Mouse (Mus musculus) myocyte (in vitro differentiated cells): ENCODE results near the gene Ndufa8.
A peak's percentile ranks its signal among the peaks of the same experiment; 100 is the strongest.

Experiments used
- CEBPB ChIP-seq: IDR thresholded peaks from 2 replicates; pipeline ENCODE4 v1.6.1; 2011; ENCODE audit warnings: mild to moderate bottlenecking, moderate library complexity; ENCODE audit not compliant: poor library complexity, insufficient read depth, severe bottlenecking
- E2F4 ChIP-seq: IDR thresholded peaks from one replicate; pipeline ENCODE4 v1.6.1; 2011; ENCODE audit warnings: mild to moderate bottlenecking, control low read depth, moderate library complexity; ENCODE audit not compliant: insufficient read depth
- MAX ChIP-seq: IDR thresholded peaks from one replicate; pipeline ENCODE4 v1.6.1; 2011; ENCODE audit warnings: low read depth, mild to moderate bottlenecking, control low read depth
- MYOD1 ChIP-seq, 3 experiments: IDR thresholded peaks; one replicate each; pipeline ENCODE4 v1.6.1; 2011; ENCODE audit warnings: control low read depth in 2 of 3, low read depth in 2 of 3, mild to moderate bottlenecking in 2 of 3, moderate library complexity in 1 of 3; ENCODE audit not compliant: insufficient read length in 2 of 3, control insufficient read depth in 1 of 3
- POLR2A ChIP-seq: IDR thresholded peaks from one replicate; pipeline ENCODE4 v1.6.1; 2011; ENCODE audit warnings: low read depth, mild to moderate bottlenecking, control low read depth, moderate library complexity; ENCODE audit not compliant: insufficient read length
- REST ChIP-seq: IDR thresholded peaks from one replicate; pipeline ENCODE4 v1.6.1; 2011; ENCODE audit warnings: mild to moderate bottlenecking, control low read depth, moderate library complexity; ENCODE audit not compliant: insufficient read depth, insufficient read length
- TCF12 ChIP-seq: IDR thresholded peaks from one replicate; pipeline ENCODE4 v1.6.1; 2011; ENCODE audit warnings: mild to moderate bottlenecking, control low read depth; ENCODE audit not compliant: poor library complexity, insufficient read depth, severe bottlenecking
- TCF3 ChIP-seq: IDR thresholded peaks from one replicate; pipeline ENCODE4 v1.6.1; 2011; ENCODE audit warnings: low read depth, control low read depth; ENCODE audit not compliant: insufficient read length

DNA sequence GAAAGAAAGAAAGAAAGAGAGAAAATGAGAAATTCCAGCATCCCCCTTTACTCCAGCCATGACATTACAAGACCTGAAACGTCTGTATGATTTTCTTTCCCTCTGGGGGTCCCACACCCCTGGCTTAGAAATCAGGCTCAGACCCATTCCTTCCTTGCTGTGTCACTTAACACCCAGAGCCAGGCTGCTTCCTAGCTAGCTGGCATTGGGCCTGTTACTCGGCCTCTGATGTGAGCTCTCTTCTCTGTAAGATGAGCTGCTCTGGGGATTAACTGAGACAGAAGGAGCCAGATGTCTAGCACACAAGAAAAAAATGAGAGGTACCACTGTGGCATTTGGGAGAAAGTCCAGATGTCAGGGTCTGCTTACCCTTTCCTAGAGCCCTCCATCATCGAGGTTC is 7.0 kb upstream of the Ndufa8 start:
- TF ChIP-seq POLR2A (no peak), TCF3 (no peak), MAX (no peak), TCF12 (no peak), E2F4 (no peak), CEBPB (no peak), MYOD1 (IDR thresholded peaks at IDR 0.05; ENCODE audit: control insufficient read depth in 1 of 3, insufficient read length in 2 of 3, low read depth in 2 of 3) (peak in 1 of 3 experiments; percentile 31), REST (no peak)
